Mouse (Mus musculus): ENCODE results near the gene Acyp1. TPM values are rescaled to one million over a fixed set of nuclear protein-coding genes. Genes with fewer than 3 reads are reported as not detected.

Gene Acyp1
- polyA plus RNA-seq, 1 experiment from 2014 or later: 66.3 TPM

GRCm38 (mm10) chr12:85296915-85297314 lies 8.7 kb upstream of the Acyp1 start:
- Histone ChIP-seq H3K4me2 (no peak overlapping the region), H3K9me3 (replicated peaks) (peaks cover 6% of the 10 kb centered on the region; the same call in 1 of the 2 replicates), H3K27ac (no peak overlapping the region), H3K4me3 (replicated peaks) (no peak overlapping the region), H3K36me3 (peaks cover 27% of the 10 kb centered on the region), H3K4me1 (replicated peaks) (no peaks in the 10 kb centered on the region), H3K9ac (no peak overlapping the region), H3K27me3 (no peaks in the 10 kb centered on the region)
- WGBS (ENCODE audit: insufficient replicate concordance): 75% methylated on average over 5 of the region's 5 CpGs
- DNase-seq: no peak
- ATAC-seq (ENCODE audit: low read depth): no peak

- ATAC-seq (ENCODE audit: low read depth): no peak
- WGBS (ENCODE audit: insufficient replicate concordance): 70% methylated on average over 2 of the region's 2 CpGs
- H3K9ac ChIP-seq: no peak overlapping the region
Observed at GRCm38 (mm10) chr12:85295506-85295905, 7.3 kb upstream of the Acyp1 start.

GRCm38 (mm10) chr12:85292906-85293305 lies 4.7 kb upstream of the Acyp1 start:
- Histone ChIP-seq H3K9me3 (replicated peaks) (peaks cover 6% of the 10 kb centered on the region; the same call in 1 of the 2 replicates), H3K4me3 (replicated peaks) (no peak overlapping the region), H3K36me3 (no peaks in the 10 kb centered on the region), H3K27ac (no peak overlapping the region), H3K4me2 (no peak overlapping the region), H3K9ac (no peak overlapping the region), H3K27me3 (peaks cover 28% of the 10 kb centered on the region), H3K4me1 (replicated peaks) (peaks cover 11% of the 10 kb centered on the region)
- ATAC-seq (ENCODE audit: low read depth) (no peak), DNase-seq (no peak)

More at GRCm38 (mm10) chr12:85295506-85295905, 7.3 kb upstream of the Acyp1 start:
- Histone ChIP-seq H3K4me2 (no peak overlapping the region), H3K9me3 (replicated peaks) (peaks cover 6% of the 10 kb centered on the region; the same call in 1 of the 2 replicates), H3K4me3 (replicated peaks) (no peak overlapping the region), H3K4me1 (replicated peaks) (no peaks in the 10 kb centered on the region), H3K27me3 (peaks cover 5% of the 10 kb centered on the region), H3K27ac (no peak overlapping the region), H3K36me3 (peaks cover 13% of the 10 kb centered on the region)
- no peak for DNase-seq

- Histone ChIP-seq H3K27ac (no peak overlapping the region), H3K36me3 (no peaks in the 10 kb centered on the region), H3K4me3 (replicated peaks) (no peak overlapping the region), H3K4me1 (replicated peaks) (peaks cover 16% of the 10 kb centered on the region), H3K9me3 (replicated peaks) (peaks cover 6% of the 10 kb centered on the region; the same call in 1 of the 2 replicates), H3K4me2 (no peak overlapping the region), H3K9ac (no peak overlapping the region), H3K27me3 (peaks cover 32% of the 10 kb centered on the region)
- ATAC-seq (ENCODE audit: low read depth): no peak
- DNase-seq: no peak
- WGBS (ENCODE audit: insufficient replicate concordance): 65% methylated on average over 6 of the region's 6 CpGs
Observed at GRCm38 (mm10) chr12:85292288-85292687, 4.0 kb upstream of the Acyp1 start.

- Histone ChIP-seq H3K9ac (no peak overlapping the region), H3K4me1 (replicated peaks) (peaks cover 16% of the 10 kb centered on the region), H3K4me2 (no peak overlapping the region), H3K27ac (no peak overlapping the region), H3K9me3 (replicated peaks) (peaks cover 6% of the 10 kb centered on the region; the same call in 1 of the 2 replicates), H3K36me3 (no peaks in the 10 kb centered on the region), H3K4me3 (replicated peaks) (no peak overlapping the region), H3K27me3 (peaks cover 33% of the 10 kb centered on the region)
- DNase-seq (no peak), ATAC-seq (ENCODE audit: low read depth) (no peak)
Observed at GRCm38 (mm10) chr12:85291541-85291940, 3.3 kb upstream of the Acyp1 start.

- Histone ChIP-seq H3K36me3 (no peaks in the 10 kb centered on the region), H3K27ac (no peak overlapping the region), H3K9me3 (replicated peaks) (peaks cover 6% of the 10 kb centered on the region; the same call in 1 of the 2 replicates), H3K4me1 (replicated peaks) (peaks cover 16% of the 10 kb centered on the region), H3K27me3 (peaks cover 33% of the 10 kb centered on the region), H3K4me3 (replicated peaks) (no peak overlapping the region), H3K4me2 (no peak overlapping the region), H3K9ac (no peak overlapping the region)
- ATAC-seq (ENCODE audit: low read depth) (no peak), DNase-seq (no peak)
- WGBS (ENCODE audit: insufficient replicate concordance): 73% methylated on average over 10 of the region's 10 CpGs
Observed at GRCm38 (mm10) chr12:85290633-85291032, 2.4 kb upstream of the Acyp1 start.

GRCm38 (mm10) chr12:85289157-85290000 lies 1.1 kb upstream of the Acyp1 start:
- no peak for ATAC-seq (ENCODE audit: low read depth)
- Histone ChIP-seq H3K4me3 (replicated peaks) (no peak overlapping the region), H3K27ac (no peak overlapping the region), H3K4me1 (replicated peaks) (peaks cover 16% of the 10 kb centered on the region), H3K9me3 (replicated peaks) (peaks cover 6% of the 10 kb centered on the region; the same call in 1 of the 2 replicates), H3K27me3 (peaks cover 33% of the 10 kb centered on the region), H3K9ac (no peak overlapping the region), H3K36me3 (no peaks in the 10 kb centered on the region), H3K4me2 (peak overlapping the region; percentile 69; the same call in 1 of the 2 replicates)
- DNase-seq: no peak
- 53% methylated on average over 24 of the region's 24 CpGs for WGBS (ENCODE audit: insufficient replicate concordance)

GRCm38 (mm10) chr12:85288486-85289156 lies 383 bp upstream of the Acyp1 start, which contains the start of gene Zc2hc1c:
Gene Zc2hc1c, plus strand, starts transcription at chr12:85288591.
- WGBS (ENCODE audit: insufficient replicate concordance): 5% methylated on average over 31 of the region's 31 CpGs
- ATAC-seq (ENCODE audit: low read depth): peak; percentile 78
- peak within 1 kb of the TSS; percentile 69 for H3K4me2 ChIP-seq
- 0 out of 2 replicates have a peak within 1 kb of the TSS, but pooled peaks have one; percentile 18 for H3K27ac ChIP-seq
- peak; percentile 62 for DNase-seq
- H3K36me3 ChIP-seq: no peaks in the 10 kb centered on the region
- H3K4me1 ChIP-seq (replicated peaks): peaks cover 16% of the 10 kb centered on the region
- peak within 1 kb of the TSS; percentile 55 for H3K9ac ChIP-seq
- H3K4me3 ChIP-seq (replicated peaks): peak within 1 kb of the TSS; percentile 58
- peaks cover 33% of the 10 kb centered on the region for H3K27me3 ChIP-seq
- H3K9me3 ChIP-seq (replicated peaks): no peaks in the 10 kb centered on the region

GRCm38 (mm10) chr12:85286941-85287340 lies 1.3 kb downstream of the Acyp1 start:
- Histone ChIP-seq H3K4me2 (no peak overlapping the region), H3K9me3 (replicated peaks) (no peaks in the 10 kb centered on the region), H3K9ac (no peak overlapping the region), H3K36me3 (no peaks in the 10 kb centered on the region), H3K27me3 (peaks cover 33% of the 10 kb centered on the region), H3K4me1 (replicated peaks) (peaks cover 16% of the 10 kb centered on the region), H3K4me3 (replicated peaks) (no peak overlapping the region), H3K27ac (no peak overlapping the region)
- no peak for ATAC-seq (ENCODE audit: low read depth)
- DNase-seq: no peak
- 44% methylated on average over 2 of the region's 5 CpGs for WGBS (ENCODE audit: insufficient replicate concordance)

- Histone ChIP-seq H3K4me2 (no peak overlapping the region), H3K4me3 (replicated peaks) (no peak overlapping the region)
- 82% methylated on average over 4 of the region's 4 CpGs for WGBS (ENCODE audit: insufficient replicate concordance)
Observed at GRCm38 (mm10) chr12:85284996-85285395, 3.2 kb downstream of the Acyp1 start.

GRCm38 (mm10) chr12:85284331-85284730 lies 3.9 kb downstream of the Acyp1 start:
- WGBS (ENCODE audit: insufficient replicate concordance): 39% methylated on average over 8 of the region's 8 CpGs

More at GRCm38 (mm10) chr12:85284996-85285395, 3.2 kb downstream of the Acyp1 start:
- peaks cover 23% of the 10 kb centered on the region for H3K27me3 ChIP-seq
- no peaks in the 10 kb centered on the region for H3K36me3 ChIP-seq
- H3K9me3 ChIP-seq (replicated peaks): no peaks in the 10 kb centered on the region
- ATAC-seq (ENCODE audit: low read depth) (no peak), DNase-seq (no peak)
- peaks cover 29% of the 10 kb centered on the region for H3K4me1 ChIP-seq (replicated peaks)
- H3K27ac ChIP-seq: no peak overlapping the region
- H3K9ac ChIP-seq: no peak overlapping the region

More at GRCm38 (mm10) chr12:85284331-85284730, 3.9 kb downstream of the Acyp1 start:
- H3K4me1 ChIP-seq (replicated peaks): peaks cover 33% of the 10 kb centered on the region
- DNase-seq: no peak
- H3K27ac ChIP-seq: no peak overlapping the region
- no peaks in the 10 kb centered on the region for H3K9me3 ChIP-seq (replicated peaks)
- H3K36me3 ChIP-seq: no peaks in the 10 kb centered on the region
- H3K27me3 ChIP-seq: peaks cover 16% of the 10 kb centered on the region
- no peak overlapping the region for H3K4me2 ChIP-seq
- H3K4me3 ChIP-seq (replicated peaks): no peak overlapping the region
- H3K9ac ChIP-seq: no peak overlapping the region
- ATAC-seq (ENCODE audit: low read depth): no peak

All from liver, embryonic 13.5 days (tissue).